Mouse (Mus musculus) lung, embryonic 15.5 days (tissue): ENCODE data around the gene Pik3ca. TPM values are rescaled to one million over a fixed set of nuclear protein-coding genes. Genes with fewer than 3 reads are reported as not detected.

Experiments used
- ATAC-seq: fragments of 200-750 bp; cut with Nextera tagmentation; 2 replicates; pipeline ENCODE4 v1.8.0; 2017; ENCODE audit warnings: moderate number of reproducible peaks, borderline replicate concordance; ENCODE audit not compliant: low FRiP score, low TSS enrichment; ENCODE audit errors: extremely low read depth
- H3K27ac ChIP-seq: fragments of 300-500 bp; sonication (generic); 2 replicates; pipeline ENCODE4 v1.5.1; 2015; ENCODE audit warnings: moderate library complexity, mild to moderate bottlenecking, inconsistent platforms
- H3K27me3 ChIP-seq: fragments of 300-500 bp; sonication (generic); 2 replicates; pipeline ENCODE4 v1.6.1; 2015; ENCODE audit warnings: inconsistent platforms
- H3K36me3 ChIP-seq: fragments of 300-500 bp; sonication (generic); 2 replicates; pipeline ENCODE4 v1.6.1; 2015; ENCODE audit warnings: inconsistent platforms
- H3K4me1 ChIP-seq: fragments of 300-500 bp; sonication (generic); 2 replicates; pipeline ENCODE4 v1.6.1; 2015; ENCODE audit warnings: inconsistent platforms
- H3K4me2 ChIP-seq: fragments of 300-500 bp; sonication (generic); 2 replicates; pipeline ENCODE4 v1.6.1; 2015; ENCODE audit warnings: inconsistent platforms, mild to moderate bottlenecking, moderate library complexity
- H3K4me3 ChIP-seq: fragments of 300-500 bp; sonication (generic); 2 replicates; pipeline ENCODE4 v1.5.1; 2015; ENCODE audit warnings: mild to moderate bottlenecking, inconsistent platforms
- H3K9ac ChIP-seq: fragments of 300-500 bp; sonication (generic); 2 replicates; pipeline ENCODE4 v1.6.1; 2015; ENCODE audit warnings: inconsistent platforms
- H3K9me3 ChIP-seq: fragments of 300-500 bp; sonication (generic); 2 replicates; pipeline ENCODE4 v1.6.1; 2016; ENCODE audit warnings: inconsistent platforms
- WGBS: fragments of 180-500 bp; shearing (Covaris S2); methylation state at CpG from one replicate; pipeline ENCODE4 v1.1.7; 2015; 5-methylcytosine and 5-hydroxymethylcytosine counted together
- polyA plus RNA-seq: library from polyadenylated mRNA; unstranded; fragments of >200 nt; fragmentation: Nextera tagmentation; extraction: Ambion mirVana; gene quantifications from 2 replicates; pipeline ENCODE4 v1.2.1, GENCODE M21; 2015

Gene Pik3ca
- polyA plus RNA-seq, 1 experiment from 2014 or later = 10.5 TPM

DNA sequence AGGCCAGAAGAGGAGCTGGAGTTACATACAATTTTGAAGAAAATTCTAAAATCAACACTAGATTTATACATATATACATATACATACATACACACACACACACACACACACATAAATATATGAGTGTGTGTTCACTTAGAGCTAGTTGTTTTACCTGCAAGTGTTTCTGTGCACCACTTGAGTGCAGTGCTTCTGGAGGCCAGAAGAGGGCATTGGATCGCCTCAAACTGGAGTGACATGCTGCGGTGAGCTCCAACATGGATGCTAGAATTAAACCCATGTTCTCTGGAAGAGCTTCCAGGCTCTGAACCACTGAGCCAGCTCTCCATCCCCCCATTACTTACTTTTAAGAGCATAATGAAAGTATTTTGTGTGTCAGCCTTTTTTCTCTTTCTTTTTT is 17.6 kb upstream of the Pik3ca start:
- Histone ChIP-seq H3K36me3 (no peaks in the 10 kb centered on the region), H3K4me1 (no peaks in the 10 kb centered on the region), H3K9me3 (no peaks in the 10 kb centered on the region), H3K9ac (no peak overlapping the region), H3K27ac (no peak overlapping the region), H3K4me3 (no peak overlapping the region), H3K4me2 (no peak overlapping the region), H3K27me3 (no peaks in the 10 kb centered on the region)
- WGBS = 41% methylated on average over 2 of the region's 2 CpGs
- no peak for ATAC-seq

DNA sequence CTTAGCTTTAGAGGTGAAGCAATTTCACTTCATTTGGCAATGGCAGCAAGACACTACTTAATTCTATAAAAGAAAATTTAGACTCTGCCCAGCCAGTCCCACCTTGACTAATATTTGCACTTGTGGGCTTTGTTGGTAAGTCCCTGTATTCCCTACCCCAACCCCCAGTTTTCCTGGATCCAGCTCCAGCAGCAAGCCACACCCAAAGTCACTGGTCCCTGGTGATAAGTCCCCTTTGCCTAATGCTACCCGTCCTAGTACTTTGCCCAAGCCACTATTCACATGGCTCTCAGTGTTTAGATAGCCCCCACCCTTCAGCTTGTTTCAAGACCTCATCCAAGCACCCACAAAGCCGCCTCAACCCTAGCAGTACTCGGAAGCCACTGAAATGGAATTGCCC is 15.9 kb upstream of the Pik3ca start:
- no peaks in the 10 kb centered on the region for H3K9me3 ChIP-seq
- H3K4me1 ChIP-seq = no peaks in the 10 kb centered on the region
- H3K9ac ChIP-seq = no peak overlapping the region
- no peak overlapping the region for H3K27ac ChIP-seq
- no peak overlapping the region for H3K4me2 ChIP-seq
- H3K4me3 ChIP-seq = no peak overlapping the region
- ATAC-seq = no peak
- H3K36me3 ChIP-seq = no peaks in the 10 kb centered on the region
- 64% methylated on average over 3 of the region's 3 CpGs for WGBS
- no peaks in the 10 kb centered on the region for H3K27me3 ChIP-seq

DNA sequence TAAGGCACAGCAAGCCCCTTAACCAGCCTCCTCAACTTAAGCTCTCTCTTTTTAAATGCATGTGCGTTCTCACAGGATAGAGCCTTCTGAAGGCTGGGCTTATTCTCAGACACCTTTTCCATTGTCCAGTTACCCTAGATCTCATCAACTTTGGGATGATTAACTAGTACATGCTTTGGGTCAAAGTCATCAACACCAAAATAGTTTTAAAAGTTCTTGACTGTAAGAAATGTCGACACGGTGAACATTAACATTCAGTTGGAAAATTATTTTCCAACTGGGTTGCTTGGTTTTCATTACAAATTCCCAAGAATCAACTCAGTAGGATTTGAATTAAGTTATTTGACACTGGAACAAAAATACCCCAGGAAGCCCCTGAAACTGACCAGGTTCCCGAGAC is 4.6 kb upstream of the Pik3ca start:
- no peak for ATAC-seq
- Histone ChIP-seq H3K9me3 (no peaks in the 10 kb centered on the region), H3K4me1 (no peaks in the 10 kb centered on the region), H3K27me3 (no peaks in the 10 kb centered on the region), H3K27ac (no peak overlapping the region), H3K9ac (no peak overlapping the region), H3K4me2 (no peak overlapping the region), H3K4me3 (no peak overlapping the region), H3K36me3 (no peaks in the 10 kb centered on the region)
- 77% methylated on average over 4 of the region's 4 CpGs for WGBS

DNA sequence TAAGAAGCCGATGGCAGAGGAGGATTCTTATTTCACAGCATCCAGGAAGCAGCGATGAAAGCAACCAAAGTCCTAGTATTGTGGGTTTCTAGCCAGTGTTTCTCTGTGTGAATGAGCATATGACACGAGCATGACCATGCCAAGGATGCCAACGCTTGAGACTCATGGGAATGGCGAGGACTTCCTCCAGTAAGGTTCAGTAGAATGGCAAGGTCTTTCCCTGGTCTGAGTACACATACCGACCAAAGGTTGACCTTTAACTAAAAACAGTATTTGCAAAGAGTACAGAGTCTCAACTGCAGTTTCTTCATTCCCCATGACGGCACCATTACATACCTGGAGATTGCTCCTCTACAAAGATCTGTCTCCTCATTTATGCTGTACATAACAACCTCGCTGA is 3.5 kb upstream of the Pik3ca start:
- no peak for ATAC-seq
- Histone ChIP-seq H3K4me1 (peaks cover 6% of the 10 kb centered on the region), H3K27me3 (no peaks in the 10 kb centered on the region), H3K9ac (no peak overlapping the region), H3K4me2 (no peak overlapping the region), H3K27ac (no peak overlapping the region), H3K4me3 (no peak overlapping the region), H3K9me3 (no peaks in the 10 kb centered on the region), H3K36me3 (no peaks in the 10 kb centered on the region)
- 87% methylated on average over 8 of the region's 8 CpGs for WGBS

DNA sequence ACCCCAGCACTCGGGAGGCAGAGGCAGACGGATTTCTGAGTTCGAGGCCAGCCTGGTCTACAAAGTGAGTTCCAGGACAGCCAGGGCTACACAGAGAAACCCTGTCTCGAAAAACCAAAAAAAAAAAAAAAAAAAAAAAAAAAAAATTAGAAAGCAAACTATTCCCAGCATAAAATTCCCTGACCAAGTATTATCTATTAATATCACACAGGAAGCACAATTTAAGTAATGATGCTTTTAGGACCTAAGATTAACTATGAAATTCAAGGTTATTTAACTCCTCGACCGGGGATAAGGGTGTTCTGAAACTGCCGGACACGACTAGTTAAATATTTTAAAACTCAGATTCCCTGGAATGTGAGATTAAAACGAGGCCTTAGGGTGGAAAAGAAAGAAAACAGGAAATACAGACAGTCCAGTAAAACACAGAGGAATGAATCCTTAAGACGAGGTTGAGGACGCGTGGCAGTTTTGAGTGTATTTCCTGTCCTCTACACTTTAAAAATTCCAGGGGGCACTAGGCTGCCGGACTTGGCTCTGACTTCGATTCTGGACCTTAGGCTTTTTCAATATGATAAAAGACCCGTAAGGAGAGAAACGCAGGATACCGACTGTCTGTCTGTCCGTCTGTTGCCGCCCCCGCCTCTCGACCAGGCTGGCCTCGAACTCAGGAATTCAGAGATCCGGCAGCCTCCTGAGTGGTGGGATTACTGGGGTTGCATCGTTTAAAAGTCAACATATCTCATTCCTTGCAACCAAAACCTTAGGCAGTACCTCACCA is 1.5 kb upstream of the Pik3ca start:
- peak overlapping the region; percentile 60 for H3K4me2 ChIP-seq
- no peaks in the 10 kb centered on the region for H3K36me3 ChIP-seq
- peak overlapping the region; percentile 39 for H3K9ac ChIP-seq
- 15% methylated on average over 24 of the region's 24 CpGs for WGBS
- 0 out of 2 replicates have a peak, but pooled peaks have one; percentile 1 for ATAC-seq
- H3K9me3 ChIP-seq = no peaks in the 10 kb centered on the region
- H3K4me1 ChIP-seq = peaks cover 23% of the 10 kb centered on the region
- peak overlapping the region; percentile 92 for H3K27ac ChIP-seq
- H3K4me3 ChIP-seq = peak overlapping the region; percentile 85
- no peaks in the 10 kb centered on the region for H3K27me3 ChIP-seq

DNA sequence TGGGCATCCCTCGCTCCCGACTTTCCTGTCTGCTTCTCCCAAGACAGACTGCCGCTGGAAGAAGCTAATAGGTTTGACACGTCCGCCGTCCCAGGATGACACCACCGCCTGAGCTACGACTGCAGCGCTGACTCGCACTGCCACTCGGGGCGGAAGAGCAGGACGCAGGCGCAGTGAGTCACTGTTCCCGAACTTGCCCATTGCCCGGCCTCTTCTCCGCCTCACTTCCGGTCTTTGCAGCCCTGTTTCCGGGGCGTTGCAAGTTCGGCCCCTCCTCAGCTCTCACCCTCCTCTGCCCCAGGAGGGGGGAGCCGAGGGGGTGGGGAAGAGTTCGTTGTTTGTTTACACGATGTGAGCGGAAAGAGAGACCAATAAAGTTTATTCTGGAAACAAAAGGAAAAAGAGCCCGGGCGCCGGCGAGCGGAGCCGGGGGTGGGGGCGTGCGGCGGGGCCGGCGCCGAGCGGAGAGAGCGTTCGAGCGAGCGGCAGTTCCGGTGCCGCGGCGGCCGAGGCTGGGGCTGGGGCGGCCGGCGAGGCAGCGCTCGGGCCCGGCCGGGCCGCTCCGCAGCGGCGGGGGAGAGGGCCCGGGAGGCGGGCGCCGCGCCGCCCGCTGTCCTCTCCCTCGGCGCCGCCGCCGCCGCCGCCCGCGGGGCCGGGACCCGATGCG is 544 bp upstream of the Pik3ca start:
- peak overlapping the region; percentile 67 for H3K4me2 ChIP-seq
- peaks cover 26% of the 10 kb centered on the region for H3K4me1 ChIP-seq
- peak overlapping the region; percentile 98 for H3K27ac ChIP-seq
- WGBS = under 1% methylated on average over 46 of the region's 77 CpGs
- no peaks in the 10 kb centered on the region for H3K9me3 ChIP-seq
- peak; percentile 98 for ATAC-seq
- H3K4me3 ChIP-seq = peak overlapping the region; percentile 85
- H3K27me3 ChIP-seq = no peaks in the 10 kb centered on the region
- H3K36me3 ChIP-seq = no peaks in the 10 kb centered on the region
- H3K9ac ChIP-seq = peak overlapping the region; percentile 66

DNA sequence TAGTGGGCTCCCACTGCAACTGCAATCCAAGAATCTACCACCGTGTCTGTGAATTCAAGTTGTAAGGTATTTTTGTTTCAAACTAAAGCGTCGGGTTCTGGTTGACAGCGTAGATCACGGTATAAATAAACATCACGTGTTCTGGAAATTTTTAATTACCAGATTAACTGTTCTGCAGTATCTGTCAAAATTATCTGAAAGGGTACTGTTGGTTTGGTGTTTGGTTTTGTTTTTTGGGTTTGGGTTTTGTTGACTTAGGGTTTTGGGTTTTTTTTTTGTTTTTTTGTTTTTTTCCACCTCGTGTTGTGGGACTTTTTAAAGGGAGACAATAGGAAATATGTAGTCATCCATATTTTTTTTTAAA is 686 bp downstream of the Pik3ca start:
- Histone ChIP-seq H3K9ac (peak overlapping the region; percentile 66), H3K4me2 (peak overlapping the region; percentile 67), H3K27me3 (no peaks in the 10 kb centered on the region), H3K9me3 (no peaks in the 10 kb centered on the region), H3K4me3 (peak overlapping the region; percentile 85), H3K4me1 (peaks cover 27% of the 10 kb centered on the region), H3K27ac (peak overlapping the region; percentile 98; the same call in 1 of the 2 replicates), H3K36me3 (no peaks in the 10 kb centered on the region)
- WGBS = under 1% methylated on average over 7 of the region's 7 CpGs
- ATAC-seq = no peak

DNA sequence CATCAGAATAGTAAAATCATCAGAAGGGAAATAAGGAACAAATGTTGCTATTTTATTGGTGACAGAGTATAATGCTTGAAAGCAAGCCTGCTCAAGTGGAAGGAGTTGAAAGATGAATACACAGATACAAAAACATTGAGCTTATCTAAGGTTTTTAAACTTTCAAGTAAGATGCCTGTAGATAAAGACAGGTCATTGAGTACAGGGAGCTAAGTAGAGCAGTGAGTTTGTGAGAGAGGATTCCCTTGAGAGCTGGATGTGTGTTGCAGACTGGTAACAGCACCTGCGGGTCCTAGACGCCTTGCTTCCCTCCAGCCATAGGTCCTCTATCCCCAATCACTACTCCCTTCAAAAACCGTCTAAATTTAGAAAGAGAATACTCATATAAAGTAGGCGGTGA is 1.2 kb downstream of the Pik3ca start:
- no peaks in the 10 kb centered on the region for H3K27me3 ChIP-seq
- peak overlapping the region; percentile 13; the same call in 1 of the 2 replicates for H3K9ac ChIP-seq
- ATAC-seq = no peak
- peaks cover 32% of the 10 kb centered on the region for H3K4me1 ChIP-seq
- no peaks in the 10 kb centered on the region for H3K36me3 ChIP-seq
- H3K27ac ChIP-seq = no peak overlapping the region
- no peaks in the 10 kb centered on the region for H3K9me3 ChIP-seq
- 6% methylated on average over 4 of the region's 4 CpGs for whole genome bisulfite sequencing
- peak overlapping the region; percentile 85 for H3K4me3 ChIP-seq
- H3K4me2 ChIP-seq = peak overlapping the region; percentile 67

DNA sequence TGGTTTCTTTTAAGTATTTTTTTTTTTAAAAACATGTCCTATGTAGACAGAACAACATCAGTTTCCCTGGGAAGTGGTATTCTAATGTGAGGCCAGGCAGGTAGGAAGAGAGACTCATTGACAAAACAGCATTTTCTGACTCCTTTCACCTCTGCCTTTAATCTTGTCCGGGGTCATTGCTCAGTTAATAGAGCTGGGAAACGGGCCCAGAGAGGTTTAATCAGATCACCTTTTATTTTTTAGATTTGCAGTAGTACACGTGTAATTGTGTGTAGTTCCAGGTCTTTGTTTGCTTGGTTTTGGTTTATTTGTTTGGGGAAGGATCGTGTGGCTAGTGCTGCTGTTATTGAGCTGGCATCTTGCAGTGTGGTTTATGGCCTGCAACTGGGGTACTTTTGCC is 1.9 kb downstream of the Pik3ca start:
- no peak overlapping the region for H3K27ac ChIP-seq
- no peaks in the 10 kb centered on the region for H3K27me3 ChIP-seq
- 28% methylated on average over 4 of the region's 4 CpGs for WGBS
- no peak overlapping the region for H3K9ac ChIP-seq
- H3K4me1 ChIP-seq = peaks cover 33% of the 10 kb centered on the region
- no peaks in the 10 kb centered on the region for H3K36me3 ChIP-seq
- no peak overlapping the region for H3K4me2 ChIP-seq
- ATAC-seq = no peak
- no peaks in the 10 kb centered on the region for H3K9me3 ChIP-seq
- H3K4me3 ChIP-seq = no peak overlapping the region

DNA sequence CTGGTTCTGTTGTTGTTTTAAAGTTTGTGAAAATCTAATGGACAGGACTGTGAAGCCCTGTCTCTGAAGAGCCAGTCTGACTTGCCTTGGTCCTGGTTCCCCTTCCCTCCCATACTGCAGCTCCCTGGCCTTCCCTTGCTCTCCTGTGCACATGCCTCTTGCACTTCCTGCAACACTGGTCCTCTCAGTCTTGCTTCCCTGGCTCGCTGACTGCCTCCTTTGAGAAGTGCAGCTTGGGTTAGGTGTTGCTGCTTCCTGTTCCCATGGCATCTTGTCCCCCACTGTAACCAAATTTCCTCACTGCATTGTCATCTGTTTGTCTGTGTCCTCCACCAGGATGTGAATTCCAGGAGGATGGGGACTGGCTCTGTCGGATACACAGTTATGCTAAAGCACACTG is 2.5 kb downstream of the Pik3ca start:
- WGBS = 36% methylated on average over 2 of the region's 2 CpGs
- no peak overlapping the region for H3K9ac ChIP-seq
- H3K4me1 ChIP-seq = peaks cover 34% of the 10 kb centered on the region
- no peaks in the 10 kb centered on the region for H3K9me3 ChIP-seq
- no peak overlapping the region for H3K27ac ChIP-seq
- H3K27me3 ChIP-seq = no peaks in the 10 kb centered on the region
- H3K4me3 ChIP-seq = no peak overlapping the region
- no peak for ATAC-seq
- H3K36me3 ChIP-seq = no peaks in the 10 kb centered on the region
- no peak overlapping the region for H3K4me2 ChIP-seq

DNA sequence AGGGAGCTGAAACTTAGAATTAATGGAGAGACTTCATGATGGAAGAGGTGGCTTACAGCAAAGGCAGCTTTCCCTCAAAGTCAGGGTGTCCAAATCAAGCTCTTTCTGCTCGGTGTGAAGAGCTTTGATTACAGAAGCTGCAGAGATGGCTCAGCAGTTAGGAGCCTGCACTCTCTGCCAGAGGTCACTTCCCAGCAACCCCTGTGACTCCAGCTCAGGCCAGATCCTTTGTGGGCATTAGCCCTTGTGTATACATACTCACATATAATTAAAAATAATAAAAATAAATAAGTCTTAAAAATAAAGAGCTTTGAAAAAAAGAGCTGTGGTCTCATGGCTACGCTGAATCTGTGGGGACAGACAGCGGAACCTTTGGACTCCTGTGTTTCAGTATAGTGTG is 4.1 kb downstream of the Pik3ca start:
- H3K9me3 ChIP-seq = no peaks in the 10 kb centered on the region
- no peak overlapping the region for H3K4me2 ChIP-seq
- H3K27ac ChIP-seq = no peak overlapping the region
- H3K4me1 ChIP-seq = peaks cover 40% of the 10 kb centered on the region
- H3K27me3 ChIP-seq = no peaks in the 10 kb centered on the region
- H3K4me3 ChIP-seq = no peak overlapping the region
- ATAC-seq = no peak
- no peak overlapping the region for H3K9ac ChIP-seq
- WGBS = 70% methylated on average over 3 of the region's 3 CpGs
- no peaks in the 10 kb centered on the region for H3K36me3 ChIP-seq
